ENCODE assay signal across 7 mouse cellular contexts in the genomic region with DNA sequence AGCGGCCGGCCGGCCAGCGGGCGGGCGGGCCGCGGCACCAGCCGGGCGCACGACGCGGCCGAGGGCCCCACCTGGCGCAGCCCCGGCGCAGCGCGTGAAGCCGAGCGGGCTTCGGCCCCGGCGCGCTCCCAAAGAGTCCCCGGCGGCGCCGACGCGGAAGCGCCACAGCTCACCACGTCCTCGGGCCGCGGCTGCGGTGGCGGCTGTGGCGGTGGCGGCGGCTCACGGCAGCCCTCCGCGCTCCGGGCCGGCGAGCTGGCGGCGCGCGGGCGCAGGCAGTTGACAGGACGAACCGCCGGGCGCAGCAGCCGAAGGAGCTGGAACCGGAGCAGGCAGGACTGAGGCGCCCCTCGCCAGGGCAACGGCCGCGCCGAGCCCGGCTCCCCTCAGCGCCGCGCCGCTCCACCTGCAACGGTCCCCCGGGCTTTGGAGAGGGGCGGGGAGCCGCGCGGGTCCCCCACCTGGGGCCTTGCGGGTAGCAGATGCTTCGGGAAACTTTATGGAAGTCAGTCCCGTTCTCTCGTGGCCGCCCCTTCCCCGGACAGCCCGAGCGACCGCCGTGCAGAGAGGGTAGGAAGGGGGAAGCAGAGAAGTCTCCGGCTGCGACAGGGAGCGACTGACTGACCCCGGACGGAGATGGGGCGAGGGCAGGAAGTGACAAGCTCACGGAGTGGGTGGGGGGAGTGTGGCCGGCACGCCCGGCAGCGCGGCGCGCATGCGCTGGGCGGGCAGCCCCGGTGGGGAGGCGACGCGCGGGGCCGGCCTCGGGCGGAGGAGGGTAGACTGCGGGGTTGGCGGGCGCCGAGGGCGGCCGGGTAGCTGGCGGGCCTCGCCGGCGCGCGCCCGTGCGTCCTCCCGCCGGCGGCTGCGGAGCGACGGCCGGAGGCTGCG.
DNase-seq lines count a peak whose midpoint lies in the region; ATAC-seq and TF ChIP-seq lines count a peak whose summit lies in the region.

No protein-coding gene starts in this region.

- H3K27ac ChIP-seq in embryonic facial prominence, embryonic 11.5 days (replicated peaks; ENCODE audit: low read depth, low read length), result peak overlapping the region; percentile 56
- peak overlapping the region; percentile 53 for H3K27ac ChIP-seq in kidney, adult 2 months (ENCODE audit: insufficient read depth, low read depth, low read length)
- H3K27ac ChIP-seq in limb, embryonic 12.5 days, result peak overlapping the region; percentile 87
- peak overlapping the region; percentile 82 for H3K27ac ChIP-seq in midbrain, embryonic 15.5 days
- peak overlapping the region; percentile 95 for H3K27ac ChIP-seq in spleen, adult 2 months (ENCODE audit: insufficient read depth, low read length)

- peak overlapping the region; percentile 90 for H3K4me3 ChIP-seq in embryonic facial prominence, embryonic 11.5 days (ENCODE audit: low read depth, low read length)
- peak overlapping the region; percentile 58 for H3K4me3 ChIP-seq in kidney, adult 2 months (ENCODE audit: insufficient read depth, low read depth, low read length)
- peak overlapping the region; percentile 91 for H3K4me3 ChIP-seq in limb, embryonic 12.5 days (replicated peaks)
- H3K4me3 ChIP-seq in midbrain, embryonic 15.5 days, result peak overlapping the region; percentile 74
- H3K4me3 ChIP-seq in spleen, adult 2 months (ENCODE audit: extremely low read depth, insufficient read depth, insufficient read length), result peak overlapping the region; percentile 97

- H3K9ac ChIP-seq in embryonic facial prominence, embryonic 11.5 days (replicated peaks; ENCODE audit: low read length), result peak overlapping the region; percentile 74
- peak overlapping the region; percentile 79 for H3K9ac ChIP-seq in limb, embryonic 12.5 days (replicated peaks)
- peak overlapping the region; percentile 47 for H3K9ac ChIP-seq in midbrain, embryonic 15.5 days

- H3K27me3 ChIP-seq in embryonic facial prominence, embryonic 11.5 days (ENCODE audit: control insufficient read depth, insufficient read depth, low read length), result no peaks in the 10 kb centered on the region
- H3K27me3 ChIP-seq in kidney, adult 2 months (replicated peaks; ENCODE audit: control insufficient read depth, insufficient read depth, low read length), result no peaks in the 10 kb centered on the region
- peaks cover 2% of the 10 kb centered on the region; the same call in 1 of the 2 replicates for H3K27me3 ChIP-seq in limb, embryonic 12.5 days
- H3K27me3 ChIP-seq in midbrain, embryonic 15.5 days (replicated peaks), result no peaks in the 10 kb centered on the region
- H3K27me3 ChIP-seq in spleen, adult 2 months (ENCODE audit: control insufficient read depth, insufficient read depth, low read length), result no peaks in the 10 kb centered on the region

- under 1% methylated on average over 102 of the region's 131 CpGs for WGBS in embryonic facial prominence, embryonic 11.5 days
- WGBS in kidney, adult 2 months, result 4% methylated on average over 121 of the region's 131 CpGs
- WGBS in limb, embryonic 12.5 days, result under 1% methylated on average over 95 of the region's 131 CpGs
- under 1% methylated on average over 101 of the region's 131 CpGs for WGBS in midbrain, embryonic 15.5 days
- 4% methylated on average over 101 of the region's 131 CpGs for WGBS in spleen, adult 2 months

- H3K4me1 ChIP-seq in embryonic facial prominence, embryonic 11.5 days (ENCODE audit: control insufficient read depth, insufficient read depth, low read length), result no peaks in the 10 kb centered on the region
- peaks cover 3% of the 10 kb centered on the region for H3K4me1 ChIP-seq in kidney, adult 2 months (ENCODE audit: control insufficient read depth, insufficient read depth, low read length)
- H3K4me1 ChIP-seq in limb, embryonic 12.5 days (replicated peaks), result peaks cover 4% of the 10 kb centered on the region; the same call in 1 of the 2 replicates
- H3K4me1 ChIP-seq in midbrain, embryonic 15.5 days, result peaks cover 11% of the 10 kb centered on the region
- H3K4me1 ChIP-seq in spleen, adult 2 months (ENCODE audit: control insufficient read depth, insufficient read depth, insufficient read length), result no peaks in the 10 kb centered on the region; the same call in 1 of the 2 replicates

- H3K9me3 ChIP-seq in embryonic facial prominence, embryonic 11.5 days (replicated peaks; ENCODE audit: control insufficient read depth, low read length), result no peaks in the 10 kb centered on the region
- H3K9me3 ChIP-seq in limb, embryonic 12.5 days, result no peaks in the 10 kb centered on the region
- no peaks in the 10 kb centered on the region for H3K9me3 ChIP-seq in midbrain, embryonic 15.5 days

- no peaks in the 10 kb centered on the region; the same call in 1 of the 2 replicates for H3K36me3 ChIP-seq in embryonic facial prominence, embryonic 11.5 days (replicated peaks; ENCODE audit: control insufficient read depth, insufficient read depth, low read depth, low read length)
- no peaks in the 10 kb centered on the region for H3K36me3 ChIP-seq in kidney, adult 2 months (ENCODE audit: control insufficient read depth, insufficient read depth, low read length)
- H3K36me3 ChIP-seq in limb, embryonic 12.5 days, result peaks cover 12% of the 10 kb centered on the region; the same call in 1 of the 2 replicates
- 0 out of 2 replicates have a peak, but pooled peaks cover 1% of the 10 kb centered on the region for H3K36me3 ChIP-seq in midbrain, embryonic 15.5 days (replicated peaks)
- H3K36me3 ChIP-seq in spleen, adult 2 months (ENCODE audit: control insufficient read depth, insufficient read depth, low read length), result peaks cover 10% of the 10 kb centered on the region

- peak overlapping the region; percentile 94 for H3K4me2 ChIP-seq in embryonic facial prominence, embryonic 11.5 days (ENCODE audit: low read depth, low read length)
- peak overlapping the region; percentile 93 for H3K4me2 ChIP-seq in limb, embryonic 12.5 days
- H3K4me2 ChIP-seq in midbrain, embryonic 15.5 days, result peak overlapping the region; percentile 62

- TF ChIP-seq CTCF in kidney, adult 2 months (conservative IDR thresholded peaks at IDR 0.05; ENCODE audit: insufficient read depth, insufficient read length, low read depth, low read length), result no peak
- TF ChIP-seq CTCF in spleen, adult 2 months (IDR thresholded peaks at IDR 0.05; ENCODE audit: extremely low read depth, insufficient read depth, insufficient read length, insufficient replicate concordance), result no peak

- TF ChIP-seq POLR2A in kidney, adult 2 months (IDR thresholded peaks at IDR 0.05; ENCODE audit: low read depth, low read length), result peak; percentile 87
- peak; percentile 89 for TF ChIP-seq POLR2A in spleen, adult 2 months (IDR thresholded peaks at IDR 0.05; ENCODE audit: low read depth, low read length)

- DNase-seq in adrenal gland, postnatal 14 days, result peak; percentile 96
- DNase-seq in embryonic facial prominence, embryonic 11.5 days (ENCODE audit: low spot score), result peak; percentile 86
- DNase-seq in heart, adult 18-20 months, result peak; percentile 90 to 96
- peak; percentile 95 for DNase-seq in kidney, adult 2 months
- peak; percentile 72 to 89 for DNase-seq in spleen, adult 2 months (ENCODE audit: low read depth in 1 of 2, low spot score in 2 of 2)

- ATAC-seq in embryonic facial prominence, embryonic 11.5 days (replicated peaks; ENCODE audit: insufficient number of reproducible peaks, low FRiP score, low TSS enrichment, low read depth), result peak; percentile 98
- peak; percentile 93 for ATAC-seq in limb, embryonic 12.5 days (ENCODE audit: insufficient number of reproducible peaks, insufficient read depth, low FRiP score, low TSS enrichment, low read depth)
- ATAC-seq in midbrain, embryonic 15.5 days (replicated peaks), result peak; percentile 97

Comparison
In these comparisons a context has a peak if more than half of its experiments do, and no peak if none do; other contexts are left out.
1. Peak in every context shown above with its lines: DNase-seq, ATAC-seq, H3K4me3 ChIP-seq and H3K27ac ChIP-seq.